Mouse (Mus musculus) left cerebral cortex, adult 2 months (tissue): Measurements from ENCODE around the gene Mybbp1a. TPM values are rescaled to one million over a fixed set of nuclear protein-coding genes. Genes with fewer than 3 reads are reported as not detected.
"Not testable (repeated sequence)": the region's sequence is repeated elsewhere in the genome, so short reads cannot be mapped to it uniquely, and the experiment has no call there.

Experiments
- DNase-seq, 2 experiments: peaks; one replicate each; pipeline ENCODE4 v3.0.0; 2021 to 2022; ENCODE audit warnings: low spot score in 2 of 2, mixed read lengths in 1 of 2; ENCODE audit errors: extremely low spot score in 1 of 2
- H3K27ac ChIP-seq: fragments of 200-600 bp; 2 replicates; pipeline ENCODE4 v1.8.1; 2022
- H3K4me3 ChIP-seq: fragments of 200-600 bp; 2 replicates; pipeline ENCODE4 v1.8.1; 2022
- CTCF ChIP-seq: fragments of 200-600 bp; IDR thresholded peaks from 2 replicates; pipeline ENCODE4 v1.8.1; 2022; ENCODE audit warnings: antibody characterized with exemption, mild to moderate bottlenecking, moderate library complexity
- intact Hi-C: fragments of 180-260 bp; cut with DNase I; formaldehyde crosslinking; loops from one replicate; pipeline ENCODE4 v1.15.1; 2025
- total RNA-seq, 2 experiments: library from RNA; stranded (reverse); gene quantifications; 2 replicates each; pipeline ENCODE4 v1.2.3; 2021

Gene Mybbp1a
- total RNA-seq, 2 experiments from 2014 or later = 53.2 to 55.0 TPM

- TF ChIP-seq CTCF = no peak
- Histone ChIP-seq H3K27ac (no peak within 1 kb of the TSS), H3K4me3 (no peak within 1 kb of the TSS)
- no peak for DNase-seq
- intact Hi-C loops = no loop called here
These were observed 6.0 kb upstream of the Mybbp1a start, which contains the start of gene Ggt6 for GRCm38 (mm10) chr11:72434963-72435693. Gene Ggt6, plus strand, starts transcription at chr11:72435526.

- Histone ChIP-seq H3K4me3 (no peak overlapping the region), H3K27ac (no peak overlapping the region)
- TF ChIP-seq CTCF = no peak
- intact Hi-C loops = no loop called here
- no peak for DNase-seq
These were observed 5.5 kb upstream of the Mybbp1a start for GRCm38 (mm10) chr11:72435694-72436045.

- DNase-seq = no peak
- intact Hi-C loops = no loop called here
- Histone ChIP-seq H3K27ac (no peak overlapping the region; the same call in 1 of the 2 replicates), H3K4me3 (no peak overlapping the region)
- no peak for TF ChIP-seq CTCF
These were observed 4.9 kb upstream of the Mybbp1a start for GRCm38 (mm10) chr11:72436271-72436670.

GRCm38 (mm10) chr11:72436756-72437650, 4.2 kb upstream of the Mybbp1a start:
- no peak for TF ChIP-seq CTCF
- Histone ChIP-seq H3K4me3 (no peak overlapping the region), H3K27ac (no peak overlapping the region; the same call in 1 of the 2 replicates)
- intact Hi-C loops = no loop called here
- no peak for DNase-seq

- TF ChIP-seq CTCF = no peak
- no peak overlapping the region for H3K4me3 ChIP-seq
- DNase-seq = no peak
- intact Hi-C loops = no loop called here
- H3K27ac ChIP-seq = no peak overlapping the region
These were observed 2.7 kb upstream of the Mybbp1a start for GRCm38 (mm10) chr11:72438411-72438810.

GRCm38 (mm10) chr11:72440597-72440964, 574 bp upstream of the Mybbp1a start:
- peak overlapping the region; percentile 88 for H3K27ac ChIP-seq
- DNase-seq = not testable (repeated sequence)
- intact Hi-C loops = loop anchor here (5.0 kb wide), 1 partner anchor 122 kb away; no protein-coding TSS in a partner anchor
- H3K4me3 ChIP-seq = peak overlapping the region; percentile 69

- Histone ChIP-seq H3K4me3 (no peak overlapping the region), H3K27ac (no peak overlapping the region)
- intact Hi-C loops = loop anchor here (5.0 kb wide), 1 partner anchor 86 kb away; no protein-coding TSS in a partner anchor
- peak; percentile 73 for TF ChIP-seq CTCF
- no peak for DNase-seq
These were observed 5.4 kb downstream of the Mybbp1a start for GRCm38 (mm10) chr11:72446311-72447105.

GRCm38 (mm10) chr11:72447475-72447874, 6.3 kb downstream of the Mybbp1a start:
- peak; percentile 23 for TF ChIP-seq CTCF
- Histone ChIP-seq H3K27ac (no peak overlapping the region), H3K4me3 (no peak overlapping the region)
- DNase-seq = no peak
- intact Hi-C loops = loop anchor here (5.0 kb wide), 1 partner anchor 85 kb away; no protein-coding TSS in a partner anchor

GRCm38 (mm10) chr11:72452140-72452665, 11.0 kb downstream of the Mybbp1a start:
- H3K27ac ChIP-seq = no peak overlapping the region
- DNase-seq = no peak
- TF ChIP-seq CTCF = no peak
- H3K4me3 ChIP-seq = no peak overlapping the region
- intact Hi-C loops = no loop called here

GRCm38 (mm10) chr11:72453105-72453953, 12.2 kb downstream of the Mybbp1a start:
- DNase-seq = no peak
- Histone ChIP-seq H3K4me3 (no peak overlapping the region), H3K27ac (peak overlapping the region; percentile 75)
- TF ChIP-seq CTCF = no peak
- intact Hi-C loops = no loop called here
